In the genomic region with DNA sequence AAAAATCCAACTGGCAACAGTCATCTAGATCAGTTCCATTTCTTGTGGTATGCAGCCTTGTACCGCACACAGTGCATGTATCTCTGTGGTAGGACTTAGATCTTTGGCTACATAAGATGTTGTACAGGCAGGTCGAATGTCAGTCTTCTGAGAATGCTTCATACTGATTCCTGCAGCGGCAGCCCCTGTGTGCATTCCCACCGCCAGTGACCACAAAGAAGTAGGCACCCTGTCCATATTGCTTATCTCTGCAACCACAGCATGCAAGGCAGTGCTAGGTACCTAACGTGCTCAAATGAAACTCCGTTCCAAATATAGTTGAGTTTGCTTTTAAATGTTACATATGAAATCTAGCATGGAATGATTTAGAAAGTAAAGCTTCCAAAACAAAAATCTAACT, we compare ENCODE assay signal across 7 mouse cellular contexts. TPM values are rescaled to one million over a fixed set of nuclear protein-coding genes. Genes with fewer than 3 reads are reported as not detected.
A peak's percentile ranks its signal among the peaks of the same experiment; 100 is the strongest.
DNase-seq lines count a peak whose midpoint lies in the region; ATAC-seq and TF ChIP-seq lines count a peak whose summit lies in the region.

No protein-coding gene starts in this region.

- no peak overlapping the region for H3K27ac ChIP-seq in forebrain, postnatal 0 days (ENCODE audit: low read depth, low read length)
- H3K27ac ChIP-seq in liver, embryonic 15.5 days (replicated peaks), result no peak overlapping the region

- no peak overlapping the region for H3K9ac ChIP-seq in forebrain, postnatal 0 days
- peak overlapping the region; percentile 77; the same call in 1 of the 2 replicates for H3K9ac ChIP-seq in liver, embryonic 15.5 days

- DNase-seq in forebrain, postnatal 0 days, result no peak
- DNase-seq in adrenal gland, postnatal 4 days (ENCODE audit: low spot score in 2 of 2), result no peak
- no peak for DNase-seq in layer of hippocampus, postnatal 14 days (ENCODE audit: low spot score in 2 of 2)
- DNase-seq in adrenal gland, postnatal 36 days, result no peak

- H3K27me3 ChIP-seq in C2C12 (ENCODE audit: control insufficient read depth, insufficient read depth, insufficient read length) (no peaks in the 10 kb centered on the region), E14TG2a.4 (ENCODE audit: insufficient read depth, low read length) (peaks cover 3% of the 10 kb centered on the region; the same call in 1 of the 2 replicates)
- no peaks in the 10 kb centered on the region for H3K27me3 ChIP-seq in forebrain, postnatal 0 days (ENCODE audit: insufficient read depth, low read length)
- no peaks in the 10 kb centered on the region for H3K27me3 ChIP-seq in liver, embryonic 15.5 days

- peaks cover 42% of the 10 kb centered on the region for H3K4me1 ChIP-seq in E14TG2a.4 (replicated peaks; ENCODE audit: low read depth, low read length)
- H3K4me1 ChIP-seq in forebrain, postnatal 0 days (ENCODE audit: insufficient read depth), result 0 out of 2 replicates have a peak, but pooled peaks cover 4% of the 10 kb centered on the region
- H3K4me1 ChIP-seq in liver, embryonic 15.5 days (replicated peaks), result peaks cover 24% of the 10 kb centered on the region

- H3K4me3 ChIP-seq in C2C12 (ENCODE audit: insufficient read depth, poor library complexity, severe bottlenecking) (peak overlapping the region; percentile 74), E14TG2a.4 (replicated peaks; ENCODE audit: low read length) (peak overlapping the region; percentile 89)
- 0 out of 2 replicates have a peak overlapping the region, but pooled peaks have one; percentile 81 for H3K4me3 ChIP-seq in forebrain, postnatal 0 days (ENCODE audit: low read depth, low read length)
- H3K4me3 ChIP-seq in liver, embryonic 15.5 days (replicated peaks), result peak overlapping the region; percentile 84

- no peak for ATAC-seq in forebrain, postnatal 0 days
- no peak for ATAC-seq in liver, embryonic 15.5 days (ENCODE audit: insufficient read depth)

- no peaks in the 10 kb centered on the region for H3K9me3 ChIP-seq in E14TG2a.4 (ENCODE audit: low read length)
- no peaks in the 10 kb centered on the region for H3K9me3 ChIP-seq in forebrain, postnatal 0 days (ENCODE audit: low read length)
- H3K9me3 ChIP-seq in liver, embryonic 15.5 days (replicated peaks), result no peaks in the 10 kb centered on the region

- H3K36me3 ChIP-seq in C2C12 (ENCODE audit: control insufficient read depth, insufficient read depth) (peaks cover 4% of the 10 kb centered on the region), E14TG2a.4 (ENCODE audit: insufficient read depth, low read length) (no peaks in the 10 kb centered on the region)
- no peaks in the 10 kb centered on the region for H3K36me3 ChIP-seq in forebrain, postnatal 0 days (ENCODE audit: insufficient read depth)
- H3K36me3 ChIP-seq in liver, embryonic 15.5 days (replicated peaks), result no peaks in the 10 kb centered on the region

- 76% methylated on average over 6 of the region's 6 CpGs for WGBS in forebrain, postnatal 0 days
- WGBS in liver, embryonic 15.5 days (ENCODE audit: insufficient replicate concordance), result 12% methylated on average over 6 of the region's 6 CpGs

- H3K79me2 ChIP-seq in C2C12 (ENCODE audit: control insufficient read depth, insufficient read depth), result peaks cover 3% of the 10 kb centered on the region

- no peak overlapping the region for H3ac ChIP-seq in C2C12 (ENCODE audit: control insufficient read depth, insufficient read length, low read depth)

- no peak for TF ChIP-seq CTCF in C2C12 (IDR thresholded peaks at IDR 0.05; ENCODE audit: control insufficient read depth, insufficient read depth, insufficient read length)
- no peak for TF ChIP-seq CTCF in E14TG2a.4 (conservative IDR thresholded peaks at IDR 0.05; ENCODE audit: low read length)
- TF ChIP-seq CTCF in forebrain, postnatal 0 days (IDR thresholded peaks at IDR 0.05; ENCODE audit: low read depth), result no peak

- no peaks in the 10 kb centered on the region for H3K79me3 ChIP-seq in C2C12 (ENCODE audit: low read depth)

- H3K4me2 ChIP-seq in forebrain, postnatal 0 days (ENCODE audit: low read depth), result peak overlapping the region; percentile 95
- peak overlapping the region; percentile 98 for H3K4me2 ChIP-seq in liver, embryonic 15.5 days

TF ChIP-seq in C2C12, 6 proteins besides CTCF, POLR2A, EP300 and RAD21:
- TF ChIP-seq USF1 (IDR thresholded peaks at IDR 0.05; ENCODE audit: low read depth) (no peak), MAX (IDR thresholded peaks at IDR 0.05) (no peak), CEBPB (IDR thresholded peaks at IDR 0.05; ENCODE audit: low read depth) (no peak), FOSL1 (IDR thresholded peaks at IDR 0.05; ENCODE audit: insufficient read depth, low read length, poor library complexity, severe bottlenecking) (no peak), MYOG (IDR thresholded peaks at IDR 0.05; ENCODE audit: control insufficient read depth, extremely low read depth, insufficient read length) (no peak), MYOD1 (IDR thresholded peaks at IDR 0.05; ENCODE audit: control insufficient read depth, insufficient read length, low read depth) (no peak)

RNA-seq across cellular contexts. Expression of gene Wdsub1, which starts 1.0 kb away (rescaled TPM):
- 20.0 TPM for polyA plus RNA-seq in C2C12 (2012; fragmentation: generic; extraction: Trizol)
- 18.2 and 21.9 TPM in 2 replicates for total RNA-seq in forebrain, postnatal 0 days (2014; rRNA removed)
- 8.8 and 14.7 TPM in 2 replicates for polyA plus RNA-seq in forebrain, postnatal 0 days (2015; fragmentation: Nextera tagmentation; extraction: Ambion mirVana)
- 7.1 and 8.4 TPM in 2 replicates for polyA plus RNA-seq in liver, embryonic 15.5 days (2015; fragmentation: Nextera tagmentation; extraction: Ambion mirVana)
- 10 to 100 TPM; 26.1 to 26.6 TPM for total RNA-seq in adrenal gland, postnatal 4 days (2021)
- total RNA-seq in layer of hippocampus, postnatal 14 days (2021), result 10 to 100 TPM; 17.6 to 19.3 TPM
- 10 to 100 TPM; 13.9 to 16.1 TPM for total RNA-seq in adrenal gland, postnatal 36 days (2021)
